Mouse (Mus musculus) limb, embryonic 12.5 days (tissue): ENCODE measurements around the gene Paqr3. TPM values are rescaled to one million over a fixed set of nuclear protein-coding genes. Genes with fewer than 3 reads are reported as not detected.

Source experiments
- ATAC-seq: fragments of 200-750 bp; cut with Nextera tagmentation; 2 replicates; pipeline ENCODE4 v1.8.0; 2017; ENCODE audit warnings: low read depth, moderate TSS enrichment; ENCODE audit not compliant: insufficient number of reproducible peaks, insufficient read depth, low FRiP score, low TSS enrichment
- H3K27ac ChIP-seq: fragments of 300-500 bp; sonication (generic); 2 replicates; pipeline ENCODE4 v1.5.1; 2016; ENCODE audit warnings: mild to moderate bottlenecking, moderate library complexity
- H3K27me3 ChIP-seq: fragments of 300-500 bp; sonication (generic); 2 replicates; pipeline ENCODE4 v1.6.1; 2016; ENCODE audit warnings: mild to moderate bottlenecking, moderate library complexity
- H3K36me3 ChIP-seq: fragments of 300-500 bp; sonication (generic); 2 replicates; pipeline ENCODE4 v1.6.1; 2016; ENCODE audit warnings: mild to moderate bottlenecking, moderate library complexity
- H3K4me1 ChIP-seq: fragments of 300-500 bp; sonication (generic); replicated peaks from 2 replicates; pipeline ENCODE4 v1.6.1; 2016
- H3K4me2 ChIP-seq: fragments of 300-500 bp; sonication (generic); 2 replicates; pipeline ENCODE4 v1.6.1; 2016; ENCODE audit warnings: mild to moderate bottlenecking, moderate library complexity
- H3K4me3 ChIP-seq: fragments of 300-500 bp; sonication (generic); replicated peaks from 2 replicates; pipeline ENCODE4 v1.5.1; 2016; ENCODE audit warnings: mild to moderate bottlenecking
- H3K9ac ChIP-seq: fragments of 300-500 bp; sonication (generic); replicated peaks from 2 replicates; pipeline ENCODE4 v1.6.1; 2016; ENCODE audit warnings: mild to moderate bottlenecking, moderate library complexity
- H3K9me3 ChIP-seq: fragments of 300-500 bp; sonication (generic); 2 replicates; pipeline ENCODE4 v1.6.1; 2016; ENCODE audit warnings: mild to moderate bottlenecking, moderate library complexity
- WGBS: fragments of 180-500 bp; shearing (Covaris S2); methylation state at CpG from one replicate; pipeline ENCODE4 v1.1.7; 2016; 5-methylcytosine and 5-hydroxymethylcytosine counted together
- polyA plus RNA-seq: library from polyadenylated mRNA; unstranded; fragments of >200 nt; fragmentation: Nextera tagmentation; extraction: Ambion mirVana; gene quantifications from 2 replicates; pipeline ENCODE4 v1.2.1, GENCODE M21; 2016

Gene Paqr3
- polyA plus RNA-seq, 1 experiment from 2014 or later, result 8.9 TPM

GRCm38 (mm10) chr5:97110133-97110532 is 1.3 kb downstream of the Paqr3 start:
- peaks cover 22% of the 10 kb centered on the region for H3K36me3 ChIP-seq
- no peak overlapping the region for H3K9ac ChIP-seq
- H3K4me2 ChIP-seq, result peak overlapping the region; percentile 76
- H3K27ac ChIP-seq, result no peak overlapping the region
- no peak for ATAC-seq
- peak overlapping the region; percentile 65; the same call in 1 of the 2 replicates for H3K4me3 ChIP-seq
- WGBS, result 26% methylated on average over 2 of the region's 2 CpGs
- H3K4me1 ChIP-seq, result peaks cover 12% of the 10 kb centered on the region
- peaks cover 4% of the 10 kb centered on the region; the same call in 1 of the 2 replicates for H3K27me3 ChIP-seq
- no peaks in the 10 kb centered on the region for H3K9me3 ChIP-seq

GRCm38 (mm10) chr5:97108333-97108732 is 3.1 kb downstream of the Paqr3 start:
- no peak for ATAC-seq
- 83% methylated on average over 5 of the region's 5 CpGs for WGBS
- no peak overlapping the region for H3K27ac ChIP-seq

GRCm38 (mm10) chr5:97099954-97100353 is 11.4 kb downstream of the Paqr3 start:
- H3K36me3 ChIP-seq, result peaks cover 47% of the 10 kb centered on the region
- no peak for ATAC-seq
- H3K4me3 ChIP-seq, result no peak overlapping the region
- no peak overlapping the region for H3K9ac ChIP-seq
- no peak overlapping the region for H3K4me2 ChIP-seq
- no peaks in the 10 kb centered on the region for H3K27me3 ChIP-seq
- H3K4me1 ChIP-seq, result no peaks in the 10 kb centered on the region
- no peak overlapping the region for H3K27ac ChIP-seq
- 92% methylated on average over 8 of the region's 8 CpGs for WGBS
- no peaks in the 10 kb centered on the region for H3K9me3 ChIP-seq

More at GRCm38 (mm10) chr5:97108333-97108732, 3.1 kb downstream of the Paqr3 start:
- Histone ChIP-seq H3K4me2 (no peak overlapping the region), H3K4me3 (no peak overlapping the region), H3K9me3 (no peaks in the 10 kb centered on the region), H3K27me3 (peaks cover 4% of the 10 kb centered on the region; the same call in 1 of the 2 replicates), H3K9ac (no peak overlapping the region), H3K36me3 (peaks cover 23% of the 10 kb centered on the region), H3K4me1 (peaks cover 12% of the 10 kb centered on the region)

GRCm38 (mm10) chr5:97097631-97098041 is 13.8 kb downstream of the Paqr3 start:
- WGBS, result 77% methylated on average over 9 of the region's 9 CpGs
- Histone ChIP-seq H3K4me3 (no peak overlapping the region), H3K27ac (no peak overlapping the region), H3K27me3 (no peaks in the 10 kb centered on the region), H3K4me1 (no peaks in the 10 kb centered on the region), H3K9me3 (no peaks in the 10 kb centered on the region), H3K36me3 (peaks cover 49% of the 10 kb centered on the region), H3K4me2 (no peak overlapping the region), H3K9ac (no peak overlapping the region)
- no peak for ATAC-seq

- no peak for ATAC-seq
- no peak overlapping the region for H3K4me3 ChIP-seq
- H3K27me3 ChIP-seq, result no peaks in the 10 kb centered on the region
- WGBS, result 65% methylated on average over 10 of the region's 13 CpGs
- H3K9me3 ChIP-seq, result no peaks in the 10 kb centered on the region
- peaks cover 32% of the 10 kb centered on the region; the same call in 1 of the 2 replicates for H3K36me3 ChIP-seq
- no peaks in the 10 kb centered on the region for H3K4me1 ChIP-seq
- H3K9ac ChIP-seq, result no peak overlapping the region
- H3K27ac ChIP-seq, result no peak overlapping the region
- H3K4me2 ChIP-seq, result no peak overlapping the region
Observed at GRCm38 (mm10) chr5:97095335-97095734, 16.1 kb downstream of the Paqr3 start.

- Histone ChIP-seq H3K27me3 (no peaks in the 10 kb centered on the region), H3K4me2 (no peak overlapping the region), H3K9ac (no peak overlapping the region), H3K9me3 (no peaks in the 10 kb centered on the region), H3K36me3 (peaks cover 22% of the 10 kb centered on the region; the same call in 1 of the 2 replicates), H3K4me1 (no peaks in the 10 kb centered on the region), H3K4me3 (no peak overlapping the region), H3K27ac (no peak overlapping the region)
- 88% methylated on average over 8 of the region's 8 CpGs for WGBS
- no peak for ATAC-seq
Observed at GRCm38 (mm10) chr5:97092970-97093369, 18.4 kb downstream of the Paqr3 start.

- Histone ChIP-seq H3K9ac (no peak overlapping the region), H3K4me1 (no peaks in the 10 kb centered on the region), H3K27ac (no peak overlapping the region), H3K36me3 (peaks cover 23% of the 10 kb centered on the region), H3K9me3 (no peaks in the 10 kb centered on the region), H3K4me3 (no peak overlapping the region), H3K27me3 (no peaks in the 10 kb centered on the region), H3K4me2 (no peak overlapping the region)
- no peak for ATAC-seq
- 59% methylated on average over 6 of the region's 6 CpGs for WGBS
Observed at GRCm38 (mm10) chr5:97090034-97090784, 21.2 kb downstream of the Paqr3 start.

- Histone ChIP-seq H3K27ac (no peak overlapping the region), H3K9ac (no peak overlapping the region), H3K4me1 (no peaks in the 10 kb centered on the region), H3K4me3 (no peak overlapping the region), H3K9me3 (no peaks in the 10 kb centered on the region), H3K4me2 (no peak overlapping the region), H3K36me3 (peaks cover 22% of the 10 kb centered on the region), H3K27me3 (no peaks in the 10 kb centered on the region)
- WGBS, result 84% methylated on average over 3 of the region's 3 CpGs
- ATAC-seq, result no peak
Observed at GRCm38 (mm10) chr5:97089426-97089825, 22.0 kb downstream of the Paqr3 start.

- Histone ChIP-seq H3K9ac (no peak overlapping the region), H3K4me3 (no peak overlapping the region), H3K9me3 (no peaks in the 10 kb centered on the region), H3K36me3 (peaks cover 22% of the 10 kb centered on the region), H3K4me2 (no peak overlapping the region), H3K4me1 (no peaks in the 10 kb centered on the region), H3K27ac (no peak overlapping the region), H3K27me3 (no peaks in the 10 kb centered on the region)
- WGBS, result 82% methylated on average over 6 of the region's 6 CpGs
- ATAC-seq, result no peak
Observed at GRCm38 (mm10) chr5:97088231-97088630, 23.2 kb downstream of the Paqr3 start.

- Histone ChIP-seq H3K4me1 (no peaks in the 10 kb centered on the region), H3K36me3 (peaks cover 26% of the 10 kb centered on the region), H3K27me3 (no peaks in the 10 kb centered on the region), H3K27ac (no peak overlapping the region), H3K4me2 (no peak overlapping the region), H3K9ac (no peak overlapping the region), H3K4me3 (no peak overlapping the region), H3K9me3 (no peaks in the 10 kb centered on the region)
- ATAC-seq, result no peak
- 93% methylated on average over 16 of the region's 16 CpGs for WGBS
Observed at GRCm38 (mm10) chr5:97087746-97088145, 23.6 kb downstream of the Paqr3 start.

GRCm38 (mm10) chr5:97087030-97087630 is 24.3 kb downstream of the Paqr3 start:
- Histone ChIP-seq H3K36me3 (peaks cover 28% of the 10 kb centered on the region), H3K4me1 (no peaks in the 10 kb centered on the region), H3K9ac (no peak overlapping the region), H3K4me3 (no peak overlapping the region), H3K4me2 (no peak overlapping the region), H3K27me3 (no peaks in the 10 kb centered on the region), H3K27ac (no peak overlapping the region), H3K9me3 (no peaks in the 10 kb centered on the region)
- 92% methylated on average over 24 of the region's 24 CpGs for WGBS
- no peak for ATAC-seq
